Mouse (Mus musculus) liver, adult 2 months (tissue): Measurements from ENCODE around the gene Zw10. TPM values are rescaled to one million over a fixed set of nuclear protein-coding genes. Genes with fewer than 3 reads are reported as not detected.

Experiments
- DNase-seq: peaks from one replicate; pipeline ENCODE4 v3.0.0-alpha.2; 2011; ENCODE audit warnings: low read depth, low spot score; ENCODE audit errors: extremely low read depth
- H3K27ac ChIP-seq: fragments of 200-500 bp; replicated peaks from 2 replicates; pipeline ENCODE4 v1.5.1; 2012; ENCODE audit warnings: low read depth, mild to moderate bottlenecking, control low read depth, inconsistent platforms, low read length; ENCODE audit not compliant: insufficient read depth
- H3K27me3 ChIP-seq: fragments of 200-500 bp; 2 replicates; pipeline ENCODE4 v1.6.1; 2012; ENCODE audit warnings: mild to moderate bottlenecking, moderate library complexity, low read length, inconsistent platforms; ENCODE audit not compliant: control insufficient read depth, insufficient read depth
- H3K36me3 ChIP-seq: fragments of 200-500 bp; 2 replicates; pipeline ENCODE4 v1.6.1; 2012; ENCODE audit warnings: low read length, inconsistent platforms; ENCODE audit not compliant: control insufficient read depth, insufficient read depth
- H3K4me1 ChIP-seq: fragments of 200-500 bp; 2 replicates; pipeline ENCODE4 v1.6.1; 2011; ENCODE audit warnings: low read length; ENCODE audit not compliant: control insufficient read depth, insufficient read depth
- H3K4me3 ChIP-seq: fragments of 200-500 bp; 2 replicates; pipeline ENCODE4 v1.5.1; 2011; ENCODE audit warnings: low read depth, mild to moderate bottlenecking, control low read depth, low read length, moderate library complexity; ENCODE audit not compliant: insufficient read depth
- H3K79me2 ChIP-seq: fragments of 200-500 bp; 2 replicates; pipeline ENCODE4 v1.6.1; 2012; ENCODE audit warnings: inconsistent platforms, mild to moderate bottlenecking, low read length, moderate library complexity; ENCODE audit not compliant: control insufficient read depth, insufficient read depth
- H3K9ac ChIP-seq: fragments of 200-500 bp; 2 replicates; pipeline ENCODE4 v1.6.1; 2012; ENCODE audit warnings: low read depth, mild to moderate bottlenecking, control low read depth, inconsistent platforms, low read length
- CTCF ChIP-seq: fragments of 200-500 bp; IDR thresholded peaks from 2 replicates; pipeline ENCODE4 v1.5.1; 2011; ENCODE audit warnings: low read depth, low read length, control low read depth
- POLR2A ChIP-seq: fragments of 200-500 bp; IDR thresholded peaks from 2 replicates; pipeline ENCODE4 v1.6.1; 2011; ENCODE audit warnings: low read length, control low read depth; ENCODE audit not compliant: insufficient read depth; ENCODE audit errors: extremely low read depth
- WGBS: fragments of 180-500 bp; shearing (Covaris S2); methylation state at CpG from one replicate; pipeline ENCODE4 v1.1.7; 2018; 5-methylcytosine and 5-hydroxymethylcytosine counted together
- polyA plus RNA-seq: library from polyadenylated mRNA; depleted of rRNA; stranded (reverse); fragments of >200 nt; gene quantifications from 2 replicates; pipeline ENCODE4 v1.2.3, GENCODE M21; 2012
- total RNA-seq: library from RNA; depleted of rRNA; stranded (reverse); fragments of >200 nt; gene quantifications from 2 replicates; pipeline ENCODE4 v1.2.3, GENCODE M21; 2014

Zw10 gene
- total and polyA plus RNA-seq, 2 experiments, result 6.1 to 9.9 TPM

GRCm38 (mm10) chr9:49050901-49051300 lies 4.5 kb upstream of the Zw10 start:
- WGBS, result 63% methylated on average over 5 of the region's 5 CpGs
- no peak for DNase-seq
- Histone ChIP-seq H3K9ac (no peak overlapping the region), H3K27ac (no peak overlapping the region), H3K79me2 (no peaks in the 10 kb centered on the region), H3K4me3 (no peak overlapping the region), H3K4me1 (no peaks in the 10 kb centered on the region), H3K27me3 (no peaks in the 10 kb centered on the region), H3K36me3 (no peaks in the 10 kb centered on the region)
- TF ChIP-seq CTCF (no peak), POLR2A (no peak)

- Histone ChIP-seq H3K4me3 (no peak overlapping the region), H3K79me2 (no peaks in the 10 kb centered on the region), H3K4me1 (no peaks in the 10 kb centered on the region), H3K27ac (no peak overlapping the region), H3K9ac (no peak overlapping the region), H3K36me3 (no peaks in the 10 kb centered on the region), H3K27me3 (no peaks in the 10 kb centered on the region)
- TF ChIP-seq CTCF, result peak; percentile 70; the same call in 1 of the 2 replicates
- TF ChIP-seq POLR2A, result no peak
- 7% methylated on average over 5 of the region's 5 CpGs for WGBS
- DNase-seq, result peak; percentile 52
Measured at GRCm38 (mm10) chr9:49051349-49051748, 4.1 kb upstream of the Zw10 start.

GRCm38 (mm10) chr9:49054028-49054427 lies 1.4 kb upstream of the Zw10 start:
- no peak overlapping the region for H3K4me3 ChIP-seq
- WGBS, result 76% methylated on average over 3 of the region's 3 CpGs
- TF ChIP-seq CTCF, result no peak
- DNase-seq, result no peak
- H3K79me2 ChIP-seq, result no peaks in the 10 kb centered on the region
- H3K27me3 ChIP-seq, result no peaks in the 10 kb centered on the region
- H3K36me3 ChIP-seq, result peaks cover 3% of the 10 kb centered on the region; the same call in 1 of the 2 replicates
- no peak overlapping the region for H3K9ac ChIP-seq
- H3K27ac ChIP-seq, result no peak overlapping the region
- no peaks in the 10 kb centered on the region for H3K4me1 ChIP-seq

GRCm38 (mm10) chr9:49076847-49077246 lies 21.4 kb downstream of the Zw10 start:
- H3K4me3 ChIP-seq, result no peak overlapping the region
- 92% methylated on average over 3 of the region's 3 CpGs for WGBS
- TF ChIP-seq POLR2A, result no peak
- TF ChIP-seq CTCF, result no peak
- no peaks in the 10 kb centered on the region for H3K27me3 ChIP-seq
- H3K36me3 ChIP-seq, result peaks cover 45% of the 10 kb centered on the region
- H3K4me1 ChIP-seq, result no peaks in the 10 kb centered on the region
- H3K79me2 ChIP-seq, result no peaks in the 10 kb centered on the region
- H3K27ac ChIP-seq, result no peak overlapping the region
- H3K9ac ChIP-seq, result no peak overlapping the region
- DNase-seq, result no peak

- H3K36me3 ChIP-seq, result peaks cover 21% of the 10 kb centered on the region
- TF ChIP-seq POLR2A (no peak), CTCF (no peak)
Measured at GRCm38 (mm10) chr9:49081107-49081506, 25.7 kb downstream of the Zw10 start, which contains the start of gene Tmprss5. Tmprss5 (plus strand) TSS chr9:49081260.

GRCm38 (mm10) chr9:49081561-49081960 lies 26.1 kb downstream of the Zw10 start:
- DNase-seq, result peak; percentile 25
- Histone ChIP-seq H3K4me3 (no peak overlapping the region), H3K27me3 (no peaks in the 10 kb centered on the region), H3K27ac (no peak overlapping the region), H3K36me3 (peaks cover 21% of the 10 kb centered on the region), H3K9ac (no peak overlapping the region), H3K4me1 (no peaks in the 10 kb centered on the region), H3K79me2 (no peaks in the 10 kb centered on the region)
- 29% methylated on average over 4 of the region's 4 CpGs for WGBS
- TF ChIP-seq CTCF (peak; percentile 79), POLR2A (no peak)

More at GRCm38 (mm10) chr9:49081107-49081506, 25.7 kb downstream of the Zw10 start, which contains the start of gene Tmprss5:
- Histone ChIP-seq H3K79me2 (no peaks in the 10 kb centered on the region), H3K4me3 (no peak within 1 kb of the TSS), H3K4me1 (no peaks in the 10 kb centered on the region), H3K27ac (no peak within 1 kb of the TSS), H3K9ac (no peak within 1 kb of the TSS), H3K27me3 (no peaks in the 10 kb centered on the region)
- WGBS, result 83% methylated on average over 5 of the region's 5 CpGs
- DNase-seq, result no peak
